Mouse (Mus musculus) brain, embryonic 14.5 days (tissue): ENCODE measurements around the gene Fam53a.

ENCODE experiments used
- CTCF ChIP-seq: fragments of 200-500 bp; IDR thresholded peaks from 2 replicates; pipeline ENCODE4 v1.5.1; 2012; ENCODE audit warnings: inconsistent platforms, mild to moderate bottlenecking, moderate library complexity, borderline replicate concordance; ENCODE audit not compliant: insufficient read depth, insufficient read length; ENCODE audit errors: extremely low read depth
- POLR2A ChIP-seq: fragments of 200-500 bp; IDR thresholded peaks from 2 replicates; pipeline ENCODE4 v1.6.1; 2012; ENCODE audit warnings: mild to moderate bottlenecking, inconsistent platforms, borderline replicate concordance; ENCODE audit not compliant: poor library complexity, insufficient read depth, insufficient read length, severe bottlenecking; ENCODE audit errors: extremely low read depth

DNA sequence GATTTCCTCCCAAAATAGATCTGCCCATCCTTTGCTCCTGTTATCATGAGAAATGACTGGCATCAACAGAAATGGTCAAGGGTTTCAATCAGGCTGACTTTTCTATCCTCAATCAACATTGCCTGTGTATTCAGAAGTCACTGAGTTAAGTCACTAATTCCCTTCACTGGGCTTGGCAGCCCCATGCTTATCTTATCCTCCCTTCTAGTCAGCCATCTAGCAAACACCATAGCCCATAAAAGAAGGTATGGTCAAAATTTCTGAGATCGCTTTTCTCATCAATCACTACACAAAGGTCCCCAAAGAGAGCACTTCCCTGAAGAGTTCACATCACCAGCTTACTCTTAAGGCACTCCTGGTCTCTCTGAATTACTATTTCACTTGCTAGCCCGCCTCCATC is 21.6 kb upstream of the Fam53a start:
- no peak for TF ChIP-seq POLR2A
- no peak for TF ChIP-seq CTCF
